Mouse (Mus musculus) neural tube, embryonic 15.5 days (tissue): ENCODE data around the gene Ipcef1. TPM values are rescaled to one million over a fixed set of nuclear protein-coding genes. Genes with fewer than 3 reads are reported as not detected.
"Not testable (repeated sequence)": the region's sequence is repeated elsewhere in the genome, so short reads cannot be mapped to it uniquely, and the experiment has no call there.

ENCODE experiments used
- ATAC-seq: fragments of 200-750 bp; cut with Nextera tagmentation; 2 replicates; pipeline ENCODE4 v1.8.0; 2017; ENCODE audit warnings: mild to moderate bottlenecking, moderate TSS enrichment, moderate library complexity; ENCODE audit not compliant: low FRiP score
- H3K27ac ChIP-seq: fragments of 300-500 bp; sonication (generic); replicated peaks from 2 replicates; pipeline ENCODE4 v1.5.1; 2015; ENCODE audit warnings: mild to moderate bottlenecking, inconsistent platforms
- H3K27me3 ChIP-seq: fragments of 300-500 bp; sonication (generic); replicated peaks from 2 replicates; pipeline ENCODE4 v1.6.1; 2015; ENCODE audit warnings: inconsistent platforms
- H3K36me3 ChIP-seq: fragments of 300-500 bp; sonication (generic); 2 replicates; pipeline ENCODE4 v1.6.1; 2015; ENCODE audit warnings: inconsistent platforms
- H3K4me1 ChIP-seq: fragments of 300-500 bp; sonication (generic); 2 replicates; pipeline ENCODE4 v1.6.1; 2015; ENCODE audit warnings: inconsistent platforms
- H3K4me2 ChIP-seq: fragments of 300-500 bp; sonication (generic); 2 replicates; pipeline ENCODE4 v1.6.1; 2015; ENCODE audit warnings: inconsistent platforms, mild to moderate bottlenecking, moderate library complexity
- H3K4me3 ChIP-seq: fragments of 300-500 bp; sonication (generic); replicated peaks from 2 replicates; pipeline ENCODE4 v1.5.1; 2015; ENCODE audit warnings: mild to moderate bottlenecking, inconsistent platforms
- H3K9ac ChIP-seq: fragments of 300-500 bp; sonication (generic); replicated peaks from 2 replicates; pipeline ENCODE4 v1.6.1; 2015; ENCODE audit warnings: mild to moderate bottlenecking, inconsistent platforms
- H3K9me3 ChIP-seq: fragments of 300-500 bp; sonication (generic); replicated peaks from 2 replicates; pipeline ENCODE4 v1.6.1; 2016; ENCODE audit warnings: inconsistent platforms
- WGBS: fragments of 180-500 bp; shearing (Covaris S2); methylation state at CpG from one replicate; pipeline ENCODE4 v1.1.7; 2015; ENCODE audit warnings: mixed read lengths; 5-methylcytosine and 5-hydroxymethylcytosine counted together
- polyA plus RNA-seq: library from polyadenylated mRNA; unstranded; fragments of >200 nt; fragmentation: Nextera tagmentation; extraction: Ambion mirVana; gene quantifications from 2 replicates; pipeline ENCODE4 v1.2.1, GENCODE M21; 2015

Ipcef1 gene
- polyA plus RNA-seq, 1 experiment from 2014 or later = 2.7 TPM

GRCm38 (mm10) chr10:6915991-6916390 is 136.3 kb downstream of the Ipcef1 start:
- ATAC-seq = peak; percentile 48; the same call in 1 of the 2 replicates
- no peaks in the 10 kb centered on the region for H3K9me3 ChIP-seq
- no peaks in the 10 kb centered on the region for H3K27me3 ChIP-seq
- H3K4me3 ChIP-seq = no peak overlapping the region
- peak overlapping the region; percentile 43 for H3K27ac ChIP-seq
- H3K4me2 ChIP-seq = no peak overlapping the region
- H3K4me1 ChIP-seq = peaks cover 14% of the 10 kb centered on the region
- H3K36me3 ChIP-seq = no peaks in the 10 kb centered on the region
- WGBS = 49% methylated on average over 1 of the region's 1 CpGs
- H3K9ac ChIP-seq = no peak overlapping the region

GRCm38 (mm10) chr10:6909763-6910162 is 142.5 kb downstream of the Ipcef1 start:
- H3K27me3 ChIP-seq = no peaks in the 10 kb centered on the region
- ATAC-seq = no peak
- 64% methylated on average over 2 of the region's 2 CpGs for WGBS
- H3K36me3 ChIP-seq = no peaks in the 10 kb centered on the region
- no peak overlapping the region for H3K4me2 ChIP-seq
- no peak overlapping the region for H3K27ac ChIP-seq
- H3K4me1 ChIP-seq = no peaks in the 10 kb centered on the region
- no peaks in the 10 kb centered on the region for H3K9me3 ChIP-seq
- H3K9ac ChIP-seq = no peak overlapping the region
- H3K4me3 ChIP-seq = no peak overlapping the region

- Histone ChIP-seq H3K9ac (no peak overlapping the region), H3K27ac (no peak overlapping the region), H3K9me3 (no peaks in the 10 kb centered on the region), H3K27me3 (no peaks in the 10 kb centered on the region), H3K4me3 (no peak overlapping the region), H3K4me1 (no peaks in the 10 kb centered on the region), H3K36me3 (no peaks in the 10 kb centered on the region), H3K4me2 (no peak overlapping the region)
- 94% methylated on average over 3 of the region's 3 CpGs for WGBS
- no peak for ATAC-seq
Measured at GRCm38 (mm10) chr10:6901819-6902393, 150.4 kb downstream of the Ipcef1 start.

GRCm38 (mm10) chr10:6900126-6900525 is 152.2 kb downstream of the Ipcef1 start:
- no peak overlapping the region for H3K4me3 ChIP-seq
- H3K27me3 ChIP-seq = no peaks in the 10 kb centered on the region
- ATAC-seq = no peak
- no peaks in the 10 kb centered on the region for H3K9me3 ChIP-seq
- no peak overlapping the region for H3K27ac ChIP-seq
- 83% methylated on average over 4 of the region's 4 CpGs for WGBS
- no peak overlapping the region for H3K9ac ChIP-seq
- no peaks in the 10 kb centered on the region for H3K36me3 ChIP-seq
- no peaks in the 10 kb centered on the region for H3K4me1 ChIP-seq
- H3K4me2 ChIP-seq = no peak overlapping the region

- 88% methylated on average over 3 of the region's 3 CpGs for WGBS
- Histone ChIP-seq H3K9me3 (no peaks in the 10 kb centered on the region), H3K4me1 (no peaks in the 10 kb centered on the region), H3K27ac (no peak overlapping the region), H3K36me3 (no peaks in the 10 kb centered on the region), H3K4me2 (no peak overlapping the region), H3K9ac (no peak overlapping the region), H3K27me3 (no peaks in the 10 kb centered on the region), H3K4me3 (no peak overlapping the region)
- no peak for ATAC-seq
Measured at GRCm38 (mm10) chr10:6896659-6897303, 155.5 kb downstream of the Ipcef1 start.

GRCm38 (mm10) chr10:6895796-6896195 is 156.5 kb downstream of the Ipcef1 start:
- Histone ChIP-seq H3K9ac (no peak overlapping the region), H3K4me2 (no peak overlapping the region), H3K9me3 (no peaks in the 10 kb centered on the region), H3K27me3 (no peaks in the 10 kb centered on the region), H3K4me3 (no peak overlapping the region), H3K27ac (no peak overlapping the region), H3K4me1 (no peaks in the 10 kb centered on the region), H3K36me3 (no peaks in the 10 kb centered on the region)
- ATAC-seq = no peak
- WGBS = 76% methylated on average over 3 of the region's 3 CpGs

- Histone ChIP-seq H3K4me1 (no peaks in the 10 kb centered on the region), H3K36me3 (no peaks in the 10 kb centered on the region), H3K27ac (no peak overlapping the region), H3K9ac (no peak overlapping the region), H3K9me3 (no peaks in the 10 kb centered on the region), H3K4me3 (no peak overlapping the region), H3K27me3 (no peaks in the 10 kb centered on the region), H3K4me2 (no peak overlapping the region)
- no peak for ATAC-seq
- 78% methylated on average over 5 of the region's 5 CpGs for WGBS
Measured at GRCm38 (mm10) chr10:6890348-6891009, 161.8 kb downstream of the Ipcef1 start.

GRCm38 (mm10) chr10:6889640-6890245 is 162.5 kb downstream of the Ipcef1 start:
- WGBS = 40% methylated on average over 5 of the region's 5 CpGs

GRCm38 (mm10) chr10:6885460-6885859 is 166.8 kb downstream of the Ipcef1 start:
- Histone ChIP-seq H3K4me1 (no peaks in the 10 kb centered on the region), H3K27me3 (no peaks in the 10 kb centered on the region), H3K4me2 (no peak overlapping the region), H3K9me3 (no peaks in the 10 kb centered on the region), H3K36me3 (no peaks in the 10 kb centered on the region), H3K4me3 (no peak overlapping the region), H3K9ac (no peak overlapping the region), H3K27ac (no peak overlapping the region)
- ATAC-seq = no peak
- 0% methylated on average over 1 of the region's 1 CpGs for WGBS

More at GRCm38 (mm10) chr10:6889640-6890245, 162.5 kb downstream of the Ipcef1 start:
- Histone ChIP-seq H3K4me1 (no peaks in the 10 kb centered on the region), H3K27me3 (no peaks in the 10 kb centered on the region), H3K27ac (no peak overlapping the region), H3K9me3 (no peaks in the 10 kb centered on the region), H3K9ac (no peak overlapping the region), H3K36me3 (no peaks in the 10 kb centered on the region), H3K4me2 (no peak overlapping the region), H3K4me3 (no peak overlapping the region)
- no peak for ATAC-seq

GRCm38 (mm10) chr10:6882041-6882440 is 170.2 kb downstream of the Ipcef1 start:
- H3K9ac ChIP-seq, H3K9me3 ChIP-seq, H3K4me2 ChIP-seq, H3K36me3 ChIP-seq, H3K27me3 ChIP-seq, H3K4me1 ChIP-seq, H3K27ac ChIP-seq, ATAC-seq, H3K4me3 ChIP-seq: not testable (repeated sequence)
- 76% methylated on average over 1 of the region's 1 CpGs for WGBS

GRCm38 (mm10) chr10:6878276-6878881 is 173.9 kb downstream of the Ipcef1 start:
- no peak overlapping the region for H3K9ac ChIP-seq
- WGBS = 91% methylated on average over 2 of the region's 2 CpGs
- no peaks in the 10 kb centered on the region for H3K9me3 ChIP-seq
- H3K27ac ChIP-seq = no peak overlapping the region
- no peaks in the 10 kb centered on the region for H3K36me3 ChIP-seq
- no peak overlapping the region for H3K4me3 ChIP-seq
- no peak for ATAC-seq
- H3K4me1 ChIP-seq = no peaks in the 10 kb centered on the region
- H3K27me3 ChIP-seq = no peaks in the 10 kb centered on the region
- no peak overlapping the region for H3K4me2 ChIP-seq
